Mouse (Mus musculus) heart, postnatal 0 days (tissue): ENCODE data around the gene Tpm1. TPM values are rescaled to one million over a fixed set of nuclear protein-coding genes. Genes with fewer than 3 reads are reported as not detected.

Experiments
- ATAC-seq: fragments of 200-750 bp; cut with Nextera tagmentation; 2 replicates; pipeline ENCODE4 v1.8.0; 2017; ENCODE audit warnings: low read depth, moderate number of reproducible peaks, moderate library complexity; ENCODE audit not compliant: insufficient read depth
- DNase-seq: peaks from one replicate; pipeline ENCODE4 v3.0.0-alpha.2; 2016; ENCODE audit warnings: low spot score
- H3K27ac ChIP-seq: fragments of 300-500 bp; sonication (generic); 2 replicates; pipeline ENCODE4 v1.5.1; 2014; ENCODE audit warnings: low read depth, mild to moderate bottlenecking
- H3K27me3 ChIP-seq: fragments of 300-500 bp; sonication (generic); 2 replicates; pipeline ENCODE4 v1.6.1; 2014; ENCODE audit warnings: low read length, mixed read lengths; ENCODE audit not compliant: control insufficient read depth, insufficient read depth
- H3K36me3 ChIP-seq: fragments of 300-500 bp; sonication (generic); replicated peaks from 2 replicates; pipeline ENCODE4 v1.6.1; 2014; ENCODE audit warnings: low read length, mixed read lengths; ENCODE audit not compliant: control insufficient read depth, insufficient read depth
- H3K4me1 ChIP-seq: fragments of 300-500 bp; sonication (generic); 2 replicates; pipeline ENCODE4 v1.6.1; 2014; ENCODE audit warnings: antibody characterized with exemption; ENCODE audit not compliant: control insufficient read depth, insufficient read depth
- H3K4me2 ChIP-seq: fragments of 300-500 bp; sonication (generic); 2 replicates; pipeline ENCODE4 v1.6.1; 2014; ENCODE audit warnings: low read depth, mild to moderate bottlenecking, low read length, moderate library complexity
- H3K4me3 ChIP-seq: fragments of 300-500 bp; sonication (generic); 2 replicates; pipeline ENCODE4 v1.5.1; 2014; ENCODE audit warnings: low read depth, low read length
- H3K9ac ChIP-seq: fragments of 300-500 bp; sonication (generic); replicated peaks from 2 replicates; pipeline ENCODE4 v1.6.1; 2014; ENCODE audit warnings: low read depth, low read length, mixed read lengths
- H3K9me3 ChIP-seq: fragments of 300-500 bp; sonication (generic); replicated peaks from 2 replicates; pipeline ENCODE4 v1.6.1; 2016; ENCODE audit warnings: low read length; ENCODE audit not compliant: control insufficient read depth
- CTCF ChIP-seq: IDR thresholded peaks from 2 replicates; pipeline ENCODE4 v1.5.1; 2016; ENCODE audit warnings: antibody characterized with exemption, control low read depth, low read depth
- EP300 ChIP-seq: IDR thresholded peaks from 2 replicates; pipeline ENCODE4 v1.6.1; 2016; ENCODE audit warnings: antibody characterized with exemption, low read depth
- WGBS: fragments of 180-500 bp; shearing (Covaris S2); extraction: QIAGEN DNeasy Blood & Tissue Kit; methylation state at CpG from one replicate; pipeline ENCODE4 v1.1.7; 2014; 5-methylcytosine and 5-hydroxymethylcytosine counted together
- polyA plus RNA-seq: library from polyadenylated mRNA; unstranded; fragments of >200 nt; fragmentation: Nextera tagmentation; extraction: Ambion mirVana; gene quantifications from 2 replicates; pipeline ENCODE4 v1.2.1, GENCODE M21; 2015
- total RNA-seq: library from RNA; depleted of rRNA; stranded (reverse); fragments of >200 nt; gene quantifications from 2 replicates; pipeline ENCODE4 v1.2.3, GENCODE M21; 2014; ENCODE audit warnings: low replicate concordance; rRNA removed

Gene Tpm1
- total RNA-seq (3,473 and 3,533 TPM in 2 replicates), polyA plus RNA-seq (10,043 and 10,309 TPM in 2 replicates)

DNA sequence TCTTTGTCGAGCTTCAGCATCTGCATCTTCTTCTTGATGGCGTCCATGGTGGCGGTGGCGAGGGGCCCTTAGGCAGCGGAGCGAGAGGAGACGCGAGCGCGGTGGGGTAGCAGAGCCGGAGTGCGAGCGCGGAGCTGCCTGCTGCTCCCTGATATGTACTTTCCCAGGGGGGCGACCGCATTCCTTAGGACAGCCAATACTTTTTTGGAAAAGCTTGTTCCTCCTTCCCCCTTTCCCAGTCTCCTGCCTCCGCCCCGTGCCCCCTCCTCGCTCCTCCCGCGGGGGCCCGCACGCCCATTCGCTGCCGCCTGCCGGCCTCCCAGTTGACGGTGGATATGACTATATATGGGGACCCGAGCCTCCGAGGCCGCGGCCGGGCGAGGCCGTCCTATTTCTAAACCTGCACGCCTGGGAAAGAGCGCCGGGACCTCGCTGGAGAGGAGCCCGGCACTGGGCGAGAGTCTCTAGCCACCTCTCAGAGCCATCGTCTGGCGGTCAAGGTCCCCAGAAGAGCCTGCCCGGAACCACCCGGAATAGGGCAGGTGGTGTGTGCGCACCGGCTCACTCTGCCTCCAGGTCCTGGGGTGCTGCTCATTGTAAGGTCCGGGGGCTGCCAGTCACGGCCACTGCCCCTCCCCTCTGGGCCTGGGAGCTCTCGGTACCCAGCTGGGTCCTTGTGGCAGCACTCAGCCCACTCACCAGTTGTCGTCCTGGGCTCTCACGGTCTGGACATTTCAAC is at the start of gene Tpm1:
Tpm1 (minus strand) TSS at position 321 of the 739 bp plus-strand sequence.
- Histone ChIP-seq H3K4me3 (peak within 1 kb of the TSS; percentile 80), H3K27me3 (no peaks in the 10 kb centered on the region), H3K4me2 (peak within 1 kb of the TSS; percentile 77), H3K27ac (peak within 1 kb of the TSS; percentile 97), H3K9me3 (no peaks in the 10 kb centered on the region), H3K4me1 (no peaks in the 10 kb centered on the region), H3K36me3 (peaks cover 16% of the 10 kb centered on the region), H3K9ac (peak within 1 kb of the TSS; percentile 98)
- DNase-seq (peak; percentile 97), ATAC-seq (peak; percentile 80)
- WGBS, result under 1% methylated on average over 50 of the region's 51 CpGs
- no peak for TF ChIP-seq EP300
- TF ChIP-seq CTCF, result peak; percentile 23; the same call in 1 of the 2 replicates

DNA sequence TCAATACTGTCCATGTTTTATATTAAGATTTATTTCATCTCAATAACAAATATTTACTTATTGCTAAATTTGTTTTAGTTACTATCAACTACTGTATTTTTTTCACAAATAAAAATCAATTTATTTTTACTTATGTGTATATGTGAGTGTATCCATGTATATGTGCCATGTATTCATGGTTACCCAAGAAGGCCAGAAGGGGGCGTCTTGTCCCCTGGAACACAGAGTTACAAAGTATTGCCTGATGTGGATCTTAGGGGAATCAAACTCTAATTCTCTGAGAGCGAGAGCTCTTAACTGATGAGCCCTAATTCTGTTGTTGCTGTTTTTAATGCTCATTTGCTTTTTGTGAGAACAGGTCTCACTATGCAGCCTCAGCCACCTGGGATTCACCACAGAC is 45.2 kb upstream of the Tpm1 start:
- H3K4me3 ChIP-seq, result no peak overlapping the region
- TF ChIP-seq CTCF (no peak), EP300 (no peak)
- ATAC-seq (no peak), DNase-seq (no peak)
- H3K27ac ChIP-seq, result no peak overlapping the region
- H3K4me1 ChIP-seq, result peaks cover 20% of the 10 kb centered on the region
- no peaks in the 10 kb centered on the region for H3K36me3 ChIP-seq
- WGBS, result 86% methylated on average over 2 of the region's 2 CpGs
- no peak overlapping the region for H3K9ac ChIP-seq
- H3K4me2 ChIP-seq, result no peak overlapping the region
- H3K9me3 ChIP-seq, result no peaks in the 10 kb centered on the region
- H3K27me3 ChIP-seq, result no peaks in the 10 kb centered on the region

DNA sequence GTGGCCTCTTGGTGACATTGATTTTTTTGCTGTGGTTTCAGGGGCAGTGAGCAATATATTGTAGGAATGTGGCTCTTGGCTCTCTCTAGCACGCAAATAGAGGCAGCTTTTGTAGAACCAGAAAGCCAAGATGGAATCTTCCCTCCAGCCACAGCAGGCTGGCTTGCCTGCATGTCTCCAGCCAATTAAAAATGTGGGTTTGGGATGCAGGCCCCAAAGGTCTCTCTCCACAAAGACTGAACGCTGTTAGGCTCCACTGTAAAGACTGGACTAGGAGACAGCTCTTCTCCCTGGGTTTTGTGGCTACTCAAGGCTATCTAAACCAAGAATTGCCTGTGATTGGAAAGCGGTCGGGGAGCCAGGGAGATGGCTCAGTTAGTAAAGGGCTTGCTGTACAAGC is 43.0 kb upstream of the Tpm1 start:
- no peaks in the 10 kb centered on the region for H3K9me3 ChIP-seq
- 86% methylated on average over 4 of the region's 4 CpGs for WGBS
- ATAC-seq (no peak), DNase-seq (no peak)
- TF ChIP-seq CTCF (no peak), EP300 (no peak)
- H3K9ac ChIP-seq, result no peak overlapping the region
- no peaks in the 10 kb centered on the region for H3K27me3 ChIP-seq
- H3K4me1 ChIP-seq, result peaks cover 15% of the 10 kb centered on the region
- no peak overlapping the region for H3K4me3 ChIP-seq
- no peak overlapping the region for H3K27ac ChIP-seq
- no peaks in the 10 kb centered on the region for H3K36me3 ChIP-seq
- no peak overlapping the region for H3K4me2 ChIP-seq

DNA sequence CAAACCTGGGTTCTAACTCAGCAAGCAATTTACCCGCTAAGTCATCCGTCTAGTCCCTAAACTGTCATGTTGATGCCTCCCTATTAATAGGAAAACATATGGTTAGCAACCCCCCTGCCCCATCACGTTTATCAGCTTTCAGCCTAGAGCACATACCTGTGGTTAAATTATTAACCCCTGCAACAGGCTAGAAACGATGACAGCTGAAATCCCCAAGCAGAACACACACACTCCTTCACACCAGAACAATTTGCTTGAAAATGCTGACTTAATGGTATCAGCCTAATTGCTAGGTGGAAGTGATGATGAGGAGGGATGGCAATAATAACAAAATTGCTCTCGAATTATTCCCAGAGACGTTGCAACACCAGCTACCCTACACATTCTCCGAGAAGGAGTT is 42.4 kb upstream of the Tpm1 start:
- Histone ChIP-seq H3K9ac (no peak overlapping the region), H3K9me3 (no peaks in the 10 kb centered on the region), H3K4me2 (no peak overlapping the region), H3K36me3 (no peaks in the 10 kb centered on the region), H3K27me3 (no peaks in the 10 kb centered on the region), H3K4me1 (peaks cover 15% of the 10 kb centered on the region), H3K4me3 (no peak overlapping the region), H3K27ac (0 out of 2 replicates have a peak overlapping the region, but pooled peaks have one; percentile 18)
- WGBS, result 72% methylated on average over 7 of the region's 7 CpGs
- ATAC-seq (no peak), DNase-seq (no peak)
- TF ChIP-seq CTCF, result no peak
- no peak for TF ChIP-seq EP300

DNA sequence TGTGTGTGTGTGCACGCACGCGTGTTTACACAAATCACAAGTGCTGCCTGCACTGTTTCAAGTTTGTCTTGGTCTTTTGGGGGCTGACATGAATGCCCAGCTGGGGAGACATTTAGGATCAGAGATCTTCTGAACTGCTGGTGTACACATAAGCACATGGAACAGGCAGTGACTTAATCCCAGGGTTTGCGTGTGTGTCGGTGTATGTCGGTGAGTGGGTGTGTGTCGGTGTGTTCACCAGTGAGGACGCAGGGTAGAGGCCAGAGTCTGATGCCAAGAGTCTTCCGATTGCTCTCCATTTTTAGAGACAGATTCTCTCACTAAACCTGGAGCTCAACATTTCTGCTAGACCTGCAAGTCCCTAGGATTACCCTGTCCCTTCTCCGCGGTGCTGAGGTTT is 41.9 kb upstream of the Tpm1 start:
- no peak for TF ChIP-seq CTCF
- no peak for TF ChIP-seq EP300
- H3K27me3 ChIP-seq, result no peaks in the 10 kb centered on the region
- H3K4me1 ChIP-seq, result peaks cover 15% of the 10 kb centered on the region
- no peaks in the 10 kb centered on the region for H3K9me3 ChIP-seq
- DNase-seq (no peak), ATAC-seq (no peak)
- WGBS, result 87% methylated on average over 11 of the region's 11 CpGs
- peak overlapping the region; percentile 84 for H3K27ac ChIP-seq
- no peak overlapping the region for H3K4me2 ChIP-seq
- no peak overlapping the region; the same call in 1 of the 2 replicates for H3K9ac ChIP-seq
- H3K36me3 ChIP-seq, result no peaks in the 10 kb centered on the region
- no peak overlapping the region for H3K4me3 ChIP-seq

DNA sequence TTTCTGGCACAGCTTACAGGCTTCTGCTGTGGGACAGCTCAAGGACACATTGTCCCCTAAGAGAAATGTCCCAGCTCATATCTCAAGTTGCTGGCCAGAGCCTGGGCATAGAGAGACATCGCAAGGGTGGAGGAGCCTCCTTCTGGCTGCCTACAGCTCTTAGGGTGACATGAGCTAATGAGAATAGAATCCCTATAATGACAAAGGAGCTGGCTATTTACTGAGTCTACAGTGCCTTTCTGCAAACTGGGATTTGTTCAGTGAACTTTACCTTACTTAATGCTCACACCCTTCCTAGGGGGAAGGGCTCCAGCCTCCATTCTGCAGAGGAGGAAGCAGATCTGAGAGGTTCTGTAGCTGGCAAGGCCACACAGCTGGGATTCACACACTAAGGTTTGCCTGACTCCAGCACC is 41.4 kb upstream of the Tpm1 start:
- H3K27ac ChIP-seq, result peak overlapping the region; percentile 84
- H3K9me3 ChIP-seq, result no peaks in the 10 kb centered on the region
- DNase-seq (peak; percentile 78), ATAC-seq (peak; percentile 94)
- 10% methylated on average over 1 of the region's 1 CpGs for WGBS
- no peak overlapping the region; the same call in 1 of the 2 replicates for H3K9ac ChIP-seq
- H3K4me2 ChIP-seq, result no peak overlapping the region
- TF ChIP-seq CTCF (no peak), EP300 (no peak)
- no peaks in the 10 kb centered on the region for H3K36me3 ChIP-seq
- H3K4me3 ChIP-seq, result no peak overlapping the region
- peaks cover 15% of the 10 kb centered on the region for H3K4me1 ChIP-seq
- no peaks in the 10 kb centered on the region for H3K27me3 ChIP-seq
